ENCODE assay signal across 38 mouse cellular contexts in the genomic region with DNA sequence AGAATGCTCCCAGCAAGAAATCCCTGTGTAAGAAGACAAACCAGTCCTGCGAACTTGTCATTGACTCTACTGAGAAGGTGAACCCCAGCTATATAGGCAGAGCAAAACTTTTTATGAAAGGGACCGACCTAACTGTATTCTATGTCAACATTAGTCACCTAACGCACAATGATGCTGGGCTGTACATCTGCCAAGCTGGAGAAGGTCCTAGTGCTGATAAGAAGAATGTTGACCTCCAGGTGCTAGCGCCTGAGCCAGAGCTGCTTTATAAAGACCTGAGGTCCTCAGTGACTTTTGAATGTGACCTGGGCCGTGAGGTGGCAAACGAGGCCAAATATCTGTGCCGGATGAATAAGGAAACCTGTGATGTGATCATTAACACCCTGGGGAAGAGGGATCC. TPM values are rescaled to one million over a fixed set of nuclear protein-coding genes. Genes with fewer than 3 reads are reported as not detected.
"Had no signal": no experiment of that assay in that cellular context is flagged by ENCODE, and none has a peak within 500 bp of the region (broad histone marks: within the 10 kb centered on the region; RNA-seq: fewer than 3 reads in every experiment).

No protein-coding gene starts in this region.

- H3K27me3 ChIP-seq: embryonic facial prominence, embryonic 12.5 days; embryonic facial prominence, embryonic 13.5 days; embryonic facial prominence, embryonic 15.5 days; forebrain, embryonic 12.5 days; forebrain, embryonic 13.5 days; forebrain, embryonic 15.5 days had no signal

- H3K36me3 ChIP-seq: embryonic facial prominence, embryonic 10.5 days; embryonic facial prominence, embryonic 12.5 days; embryonic facial prominence, embryonic 13.5 days; embryonic facial prominence, embryonic 15.5 days; forebrain, embryonic 10.5 days; forebrain, embryonic 12.5 days; forebrain, embryonic 15.5 days had no signal

- H3K9me3 ChIP-seq: embryonic facial prominence, embryonic 10.5 days; embryonic facial prominence, embryonic 12.5 days; embryonic facial prominence, embryonic 13.5 days; embryonic facial prominence, embryonic 15.5 days; forebrain, embryonic 10.5 days; forebrain, embryonic 12.5 days; forebrain, embryonic 13.5 days; forebrain, embryonic 15.5 days had no signal

- H3K4me1 ChIP-seq: embryonic facial prominence, embryonic 10.5 days; embryonic facial prominence, embryonic 12.5 days; embryonic facial prominence, embryonic 13.5 days; embryonic facial prominence, embryonic 15.5 days; forebrain, embryonic 10.5 days; forebrain, embryonic 12.5 days; forebrain, embryonic 13.5 days; forebrain, embryonic 15.5 days had no signal

- H3K4me2 ChIP-seq: embryonic facial prominence, embryonic 12.5 days; embryonic facial prominence, embryonic 13.5 days; embryonic facial prominence, embryonic 15.5 days; forebrain, embryonic 12.5 days; forebrain, embryonic 13.5 days; forebrain, embryonic 15.5 days had no signal

- H3K9ac ChIP-seq: embryonic facial prominence, embryonic 12.5 days; embryonic facial prominence, embryonic 13.5 days; embryonic facial prominence, embryonic 15.5 days; forebrain, embryonic 12.5 days; forebrain, embryonic 13.5 days; forebrain, embryonic 15.5 days; forebrain, postnatal 0 days had no signal

- H3K4me3 ChIP-seq: embryonic facial prominence, embryonic 10.5 days; embryonic facial prominence, embryonic 12.5 days; embryonic facial prominence, embryonic 13.5 days; embryonic facial prominence, embryonic 15.5 days; erythroblast, embryonic 14.5 days; forebrain, embryonic 10.5 days; forebrain, embryonic 12.5 days; forebrain, embryonic 13.5 days; forebrain, embryonic 15.5 days; gastrocnemius, adult 2 months; heart, adult 2 months had no signal

- ATAC-seq: forebrain, embryonic 13.5 days; forebrain, embryonic 14.5 days; forebrain, embryonic 15.5 days; forebrain, embryonic 16.5 days; forebrain, postnatal 0 days had no signal

- H3K27ac ChIP-seq: embryonic facial prominence, embryonic 10.5 days; embryonic facial prominence, embryonic 12.5 days; embryonic facial prominence, embryonic 13.5 days; embryonic facial prominence, embryonic 15.5 days; forebrain, embryonic 10.5 days; forebrain, embryonic 12.5 days; forebrain, embryonic 13.5 days; forebrain, embryonic 15.5 days; gastrocnemius, adult 2 months; heart, adult 2 months had no signal

- DNase-seq: cerebellum, adult 2 months; cerebellum, adult 8-10 months; cerebellum, adult 9-10 months; cerebellum, adult 9-11 months; cerebellum, postnatal 10 days; cerebellum, postnatal 14 days; cerebellum, postnatal 25 days; cerebellum, postnatal 36 days; embryo, embryonic 11 days; forebrain, postnatal 0 days; gastrocnemius, adult 2 months; gastrocnemius, postnatal 10 days; gastrocnemius, postnatal 14 days; gastrocnemius, postnatal 25 days; gastrocnemius, postnatal 36 days; heart, adult 18-20 months; heart, adult 2 months had no signal

RNA-seq across cellular contexts. Expression of a gene that starts 18.0 kb away (rescaled TPM):
- total RNA-seq: common myeloid progenitor, adult 5-6 weeks; forebrain, postnatal 0 days; gastrocnemius, adult 2 months; gastrocnemius, postnatal 10 days; gastrocnemius, postnatal 14 days; gastrocnemius, postnatal 25 days; granulocyte monocyte progenitor cell, adult 5-6 weeks; heart, adult 2 months had no signal
- polyA plus RNA-seq: cortical plate, adult 2 months; embryonic facial prominence, embryonic 10.5 days; embryonic facial prominence, embryonic 11.5 days; embryonic facial prominence, embryonic 12.5 days; embryonic facial prominence, embryonic 13.5 days; embryonic facial prominence, embryonic 14.5 days; forebrain, embryonic 10.5 days; forebrain, embryonic 11.5 days; forebrain, embryonic 12.5 days; forebrain, embryonic 13.5 days; forebrain, embryonic 14.5 days; forebrain, embryonic 15.5 days; forebrain, embryonic 16.5 days; forebrain, postnatal 0 days had no signal

RNA-seq across cellular contexts. Expression of a gene that starts 21.0 kb away (rescaled TPM):
- total RNA-seq: common myeloid progenitor, adult 5-6 weeks; forebrain, postnatal 0 days; gastrocnemius, adult 2 months; gastrocnemius, adult 8-10 months; gastrocnemius, postnatal 14 days; gastrocnemius, postnatal 25 days; gastrocnemius, postnatal 36 days; granulocyte monocyte progenitor cell, adult 5-6 weeks had no signal
- polyA plus RNA-seq: embryonic facial prominence, embryonic 10.5 days; embryonic facial prominence, embryonic 11.5 days; embryonic facial prominence, embryonic 12.5 days; embryonic facial prominence, embryonic 13.5 days; embryonic facial prominence, embryonic 14.5 days; embryonic facial prominence, embryonic 15.5 days; erythroblast, embryonic 14.5 days; forebrain, embryonic 10.5 days; forebrain, embryonic 11.5 days; forebrain, embryonic 12.5 days; forebrain, embryonic 13.5 days; forebrain, embryonic 14.5 days; forebrain, embryonic 15.5 days; forebrain, embryonic 16.5 days had no signal

RNA-seq across cellular contexts. Expression of a gene that starts 42.7 kb away (rescaled TPM):
- total RNA-seq: common myeloid progenitor, adult 5-6 weeks; forebrain, postnatal 0 days; gastrocnemius, adult 18-20 months; gastrocnemius, adult 2 months; gastrocnemius, adult 8-10 months; gastrocnemius, postnatal 10 days; gastrocnemius, postnatal 14 days; gastrocnemius, postnatal 25 days; gastrocnemius, postnatal 36 days; gastrocnemius, postnatal 4 days; granulocyte monocyte progenitor cell, adult 5-6 weeks; heart, adult 18-20 months; heart, adult 2 months had no signal
- polyA plus RNA-seq: cerebellum, adult 2 months; cortical plate, adult 2 months; embryonic facial prominence, embryonic 10.5 days; embryonic facial prominence, embryonic 11.5 days; embryonic facial prominence, embryonic 12.5 days; embryonic facial prominence, embryonic 14.5 days; embryonic facial prominence, embryonic 15.5 days; erythroblast, embryonic 14.5 days; forebrain, embryonic 10.5 days; forebrain, embryonic 11.5 days; forebrain, embryonic 12.5 days; forebrain, embryonic 13.5 days; forebrain, embryonic 14.5 days; forebrain, embryonic 15.5 days; forebrain, embryonic 16.5 days; forebrain, postnatal 0 days; frontal cortex, adult 2 months; heart, adult 2 months had no signal

RNA-seq across cellular contexts. Expression of a gene that starts 43.8 kb away (rescaled TPM):
- total RNA-seq: common myeloid progenitor, adult 5-6 weeks; gastrocnemius, adult 18-20 months; gastrocnemius, adult 8-10 months; gastrocnemius, postnatal 10 days; gastrocnemius, postnatal 14 days; gastrocnemius, postnatal 25 days; gastrocnemius, postnatal 4 days; granulocyte monocyte progenitor cell, adult 5-6 weeks had no signal
- polyA plus RNA-seq: cortical plate, adult 2 months; embryonic facial prominence, embryonic 10.5 days; embryonic facial prominence, embryonic 11.5 days; embryonic facial prominence, embryonic 12.5 days; embryonic facial prominence, embryonic 13.5 days; erythroblast, embryonic 14.5 days; forebrain, embryonic 10.5 days; forebrain, embryonic 11.5 days; forebrain, embryonic 12.5 days; forebrain, embryonic 13.5 days; forebrain, embryonic 14.5 days; forebrain, embryonic 15.5 days; forebrain, embryonic 16.5 days; forebrain, postnatal 0 days had no signal
